Mouse (Mus musculus) limb, embryonic 12.5 days (tissue): ENCODE measurements around the gene Scimp. TPM values are rescaled to one million over a fixed set of nuclear protein-coding genes. Genes with fewer than 3 reads are reported as not detected.

ENCODE experiments used
- ATAC-seq: fragments of 200-750 bp; cut with Nextera tagmentation; 2 replicates; pipeline ENCODE4 v1.8.0; 2017; ENCODE audit warnings: low read depth, moderate TSS enrichment; ENCODE audit not compliant: insufficient number of reproducible peaks, insufficient read depth, low FRiP score, low TSS enrichment
- H3K27ac ChIP-seq: fragments of 300-500 bp; sonication (generic); 2 replicates; pipeline ENCODE4 v1.5.1; 2016; ENCODE audit warnings: mild to moderate bottlenecking, moderate library complexity
- H3K27me3 ChIP-seq: fragments of 300-500 bp; sonication (generic); 2 replicates; pipeline ENCODE4 v1.6.1; 2016; ENCODE audit warnings: mild to moderate bottlenecking, moderate library complexity
- H3K36me3 ChIP-seq: fragments of 300-500 bp; sonication (generic); 2 replicates; pipeline ENCODE4 v1.6.1; 2016; ENCODE audit warnings: mild to moderate bottlenecking, moderate library complexity
- H3K4me1 ChIP-seq: fragments of 300-500 bp; sonication (generic); replicated peaks from 2 replicates; pipeline ENCODE4 v1.6.1; 2016
- H3K4me2 ChIP-seq: fragments of 300-500 bp; sonication (generic); 2 replicates; pipeline ENCODE4 v1.6.1; 2016; ENCODE audit warnings: mild to moderate bottlenecking, moderate library complexity
- H3K4me3 ChIP-seq: fragments of 300-500 bp; sonication (generic); replicated peaks from 2 replicates; pipeline ENCODE4 v1.5.1; 2016; ENCODE audit warnings: mild to moderate bottlenecking
- H3K9ac ChIP-seq: fragments of 300-500 bp; sonication (generic); replicated peaks from 2 replicates; pipeline ENCODE4 v1.6.1; 2016; ENCODE audit warnings: mild to moderate bottlenecking, moderate library complexity
- H3K9me3 ChIP-seq: fragments of 300-500 bp; sonication (generic); 2 replicates; pipeline ENCODE4 v1.6.1; 2016; ENCODE audit warnings: mild to moderate bottlenecking, moderate library complexity
- WGBS: fragments of 180-500 bp; shearing (Covaris S2); methylation state at CpG from one replicate; pipeline ENCODE4 v1.1.7; 2016; 5-methylcytosine and 5-hydroxymethylcytosine counted together
- polyA plus RNA-seq: library from polyadenylated mRNA; unstranded; fragments of >200 nt; fragmentation: Nextera tagmentation; extraction: Ambion mirVana; gene quantifications from 2 replicates; pipeline ENCODE4 v1.2.1, GENCODE M21; 2016

Gene Scimp
- polyA plus RNA-seq, 1 experiment from 2014 or later = not detected

DNA sequence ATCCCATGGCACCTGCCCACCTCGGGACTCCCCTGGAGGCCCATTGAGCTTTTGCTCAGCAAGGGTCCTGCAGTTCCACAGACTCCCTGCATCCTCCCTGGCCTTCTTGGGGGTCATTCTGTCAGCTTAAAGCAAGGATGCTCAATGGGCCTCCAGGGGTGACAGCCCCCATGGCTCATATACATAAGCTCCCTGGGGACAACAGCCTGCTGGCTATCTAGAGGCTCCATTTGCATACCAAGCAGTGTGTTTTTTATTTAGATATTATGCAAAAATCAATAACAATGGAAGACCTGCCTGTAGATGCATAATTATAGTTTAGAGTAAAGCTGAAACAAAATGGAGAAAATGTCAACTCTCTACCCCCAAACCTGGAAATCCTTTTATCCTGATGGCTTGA lies 3.4 kb downstream of the Scimp start:
- no peaks in the 10 kb centered on the region for H3K9me3 ChIP-seq
- H3K4me1 ChIP-seq = no peaks in the 10 kb centered on the region
- no peak overlapping the region for H3K4me3 ChIP-seq
- H3K4me2 ChIP-seq = no peak overlapping the region
- no peak overlapping the region for H3K27ac ChIP-seq
- H3K36me3 ChIP-seq = no peaks in the 10 kb centered on the region
- H3K9ac ChIP-seq = no peak overlapping the region
- H3K27me3 ChIP-seq = no peaks in the 10 kb centered on the region
- no peak for ATAC-seq
- WGBS = 12% methylated on average over 1 of the region's 1 CpGs

DNA sequence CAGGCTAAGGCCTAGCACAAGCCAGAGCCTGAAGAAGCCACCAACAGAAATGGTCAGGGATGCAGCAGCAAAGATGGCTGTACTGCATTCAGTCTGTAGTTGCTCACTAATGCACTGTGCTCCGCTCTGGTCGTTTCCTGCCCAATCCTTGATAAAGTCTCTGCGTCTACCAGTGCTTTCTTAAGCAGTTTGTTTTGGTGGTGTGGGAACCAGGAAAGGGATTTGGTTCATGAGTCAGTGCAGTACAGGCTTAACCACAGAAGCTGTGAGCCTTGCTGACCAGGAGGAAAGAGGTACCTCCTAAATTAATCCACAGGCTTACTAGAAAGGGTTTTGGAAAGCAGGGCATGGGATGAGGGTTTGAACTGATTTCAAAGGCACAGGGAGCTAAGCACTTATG lies 4.3 kb downstream of the Scimp start:
- no peak for ATAC-seq
- H3K4me3 ChIP-seq = no peak overlapping the region
- no peak overlapping the region for H3K27ac ChIP-seq
- H3K36me3 ChIP-seq = no peaks in the 10 kb centered on the region
- H3K4me2 ChIP-seq = no peak overlapping the region
- H3K9me3 ChIP-seq = no peaks in the 10 kb centered on the region
- 84% methylated on average over 3 of the region's 3 CpGs for WGBS
- H3K27me3 ChIP-seq = no peaks in the 10 kb centered on the region
- H3K9ac ChIP-seq = no peak overlapping the region
- no peaks in the 10 kb centered on the region for H3K4me1 ChIP-seq

DNA sequence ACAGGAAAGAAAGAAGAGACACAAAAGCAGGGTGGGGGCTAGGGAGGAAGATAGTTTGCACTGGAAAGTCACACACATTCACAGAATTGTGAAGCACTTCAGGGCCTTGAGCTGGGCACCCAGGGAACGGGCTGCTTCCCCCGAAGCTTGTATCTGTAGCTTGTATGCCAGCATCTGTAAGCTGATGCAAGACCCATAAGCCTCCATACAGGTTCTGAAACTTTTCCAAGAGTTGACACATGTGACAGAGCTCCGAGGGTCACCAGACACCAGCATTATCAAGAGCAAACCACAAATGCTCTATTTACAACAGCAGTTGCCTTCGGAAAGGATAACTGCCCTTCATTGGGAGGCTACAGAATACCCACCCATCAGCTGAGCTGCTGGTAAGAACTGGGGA lies 4.8 kb downstream of the Scimp start:
- no peaks in the 10 kb centered on the region for H3K27me3 ChIP-seq
- no peak overlapping the region for H3K4me2 ChIP-seq
- no peaks in the 10 kb centered on the region for H3K4me1 ChIP-seq
- no peak overlapping the region for H3K4me3 ChIP-seq
- H3K9me3 ChIP-seq = no peaks in the 10 kb centered on the region
- H3K36me3 ChIP-seq = no peaks in the 10 kb centered on the region
- ATAC-seq = no peak
- no peak overlapping the region for H3K27ac ChIP-seq
- H3K9ac ChIP-seq = no peak overlapping the region
- WGBS = 88% methylated on average over 4 of the region's 4 CpGs

DNA sequence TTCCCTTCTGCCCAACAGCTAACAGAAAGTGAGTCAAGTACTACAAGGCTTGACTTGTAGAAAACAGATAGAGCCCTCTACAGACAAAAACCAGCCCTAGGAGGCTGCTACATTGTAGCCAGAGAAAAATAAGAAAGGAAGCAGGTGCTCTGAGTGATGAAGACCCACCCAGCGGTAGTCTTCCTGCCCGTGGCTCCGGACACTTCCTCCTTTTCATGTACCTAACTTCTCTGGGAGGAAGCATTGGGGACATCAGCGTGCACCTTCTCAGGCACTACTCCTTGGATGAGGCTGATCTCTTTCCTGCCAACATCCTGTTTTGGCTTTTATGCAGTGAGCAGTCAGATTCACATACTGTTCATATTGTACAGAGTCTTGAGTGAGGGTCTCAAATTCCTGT lies 5.7 kb downstream of the Scimp start:
- Histone ChIP-seq H3K36me3 (no peaks in the 10 kb centered on the region), H3K4me1 (no peaks in the 10 kb centered on the region), H3K27me3 (no peaks in the 10 kb centered on the region), H3K27ac (no peak overlapping the region), H3K4me3 (no peak overlapping the region), H3K4me2 (no peak overlapping the region), H3K9ac (no peak overlapping the region), H3K9me3 (peaks cover 7% of the 10 kb centered on the region; the same call in 1 of the 2 replicates)
- no peak for ATAC-seq
- WGBS = 81% methylated on average over 4 of the region's 4 CpGs

DNA sequence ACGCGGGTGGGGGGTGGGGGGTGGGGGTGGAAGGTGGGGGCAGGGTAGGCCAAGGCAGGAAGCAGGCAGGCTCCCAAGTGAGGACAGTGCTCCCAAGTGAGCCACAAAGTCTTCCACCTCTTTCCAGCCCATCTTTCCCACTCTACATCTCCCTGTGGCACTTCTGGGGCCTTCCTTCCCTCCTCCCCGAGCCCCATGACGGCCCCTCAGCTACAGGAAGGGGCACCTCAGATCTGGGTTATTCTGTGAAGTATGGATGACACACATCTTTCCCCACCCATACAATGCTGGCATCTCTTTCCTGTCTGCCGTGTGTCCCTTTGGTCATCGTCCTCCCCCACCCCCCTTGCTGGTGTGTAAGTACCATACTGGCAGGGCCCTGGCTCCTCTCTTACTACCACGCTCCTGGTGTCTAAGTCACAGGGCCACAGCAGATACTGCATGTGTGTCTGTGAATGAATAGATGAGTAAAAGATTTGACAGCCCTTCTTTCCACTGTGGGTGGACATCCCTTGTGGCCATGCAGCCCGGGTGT lies 6.7 kb downstream of the Scimp start:
- H3K27me3 ChIP-seq = no peaks in the 10 kb centered on the region
- no peaks in the 10 kb centered on the region for H3K4me1 ChIP-seq
- WGBS = 85% methylated on average over 8 of the region's 8 CpGs
- no peak overlapping the region for H3K27ac ChIP-seq
- H3K4me3 ChIP-seq = no peak overlapping the region
- H3K9me3 ChIP-seq = peaks cover 7% of the 10 kb centered on the region; the same call in 1 of the 2 replicates
- no peak overlapping the region for H3K9ac ChIP-seq
- H3K4me2 ChIP-seq = no peak overlapping the region
- H3K36me3 ChIP-seq = no peaks in the 10 kb centered on the region
- no peak for ATAC-seq

DNA sequence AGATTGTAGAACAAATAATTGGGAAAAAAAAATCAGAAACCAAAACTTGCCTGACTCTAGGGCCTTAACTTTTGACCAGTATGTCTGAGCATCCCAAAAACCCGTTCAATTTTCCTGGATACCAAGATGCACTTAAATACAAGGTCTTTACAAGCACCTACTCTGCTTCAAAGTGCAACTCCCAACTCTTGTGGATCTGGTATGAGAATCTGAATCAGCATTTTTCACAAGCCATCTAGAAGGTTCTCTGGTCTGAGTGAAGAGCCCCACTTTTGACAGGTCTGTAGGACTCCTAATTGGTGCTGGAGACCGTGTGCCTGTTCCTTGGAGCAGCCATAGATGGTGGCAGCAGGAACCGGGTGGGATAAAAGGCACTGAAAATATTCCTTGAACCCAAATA lies 8.0 kb downstream of the Scimp start:
- Histone ChIP-seq H3K27me3 (no peaks in the 10 kb centered on the region), H3K4me2 (no peak overlapping the region), H3K9me3 (peaks cover 7% of the 10 kb centered on the region; the same call in 1 of the 2 replicates), H3K9ac (no peak overlapping the region), H3K4me3 (no peak overlapping the region), H3K27ac (no peak overlapping the region), H3K36me3 (no peaks in the 10 kb centered on the region), H3K4me1 (no peaks in the 10 kb centered on the region)
- ATAC-seq = no peak
- 79% methylated on average over 3 of the region's 3 CpGs for WGBS

DNA sequence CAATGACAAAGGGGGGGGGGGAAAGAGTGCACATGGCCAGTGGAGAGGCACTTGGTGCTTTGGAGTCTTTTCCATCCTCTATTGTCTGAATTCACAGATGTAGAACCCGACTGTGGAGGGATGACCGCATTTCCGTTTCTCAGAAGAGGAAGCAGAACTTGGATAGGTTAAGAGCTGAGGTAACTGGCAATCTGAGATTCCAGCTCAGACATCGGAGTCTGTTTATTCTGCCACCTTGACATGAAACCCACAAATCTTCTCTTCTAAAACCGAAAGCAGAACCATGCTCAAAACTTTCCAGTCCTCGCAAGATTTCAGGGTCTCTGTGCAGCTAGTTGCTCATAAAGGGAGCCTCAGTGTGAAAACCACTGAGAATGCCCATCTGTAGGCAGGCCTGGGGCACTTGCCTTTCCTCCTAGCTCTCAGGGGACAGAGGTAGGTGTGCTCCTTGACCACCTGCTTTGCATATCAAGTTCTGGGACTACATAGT lies 8.6 kb downstream of the Scimp start:
- no peak overlapping the region for H3K27ac ChIP-seq
- 82% methylated on average over 6 of the region's 6 CpGs for WGBS
- H3K27me3 ChIP-seq = no peaks in the 10 kb centered on the region
- ATAC-seq = no peak
- no peak overlapping the region for H3K4me3 ChIP-seq
- H3K9me3 ChIP-seq = peaks cover 7% of the 10 kb centered on the region; the same call in 1 of the 2 replicates
- H3K36me3 ChIP-seq = no peaks in the 10 kb centered on the region
- no peak overlapping the region for H3K9ac ChIP-seq
- no peak overlapping the region for H3K4me2 ChIP-seq
- no peaks in the 10 kb centered on the region for H3K4me1 ChIP-seq

DNA sequence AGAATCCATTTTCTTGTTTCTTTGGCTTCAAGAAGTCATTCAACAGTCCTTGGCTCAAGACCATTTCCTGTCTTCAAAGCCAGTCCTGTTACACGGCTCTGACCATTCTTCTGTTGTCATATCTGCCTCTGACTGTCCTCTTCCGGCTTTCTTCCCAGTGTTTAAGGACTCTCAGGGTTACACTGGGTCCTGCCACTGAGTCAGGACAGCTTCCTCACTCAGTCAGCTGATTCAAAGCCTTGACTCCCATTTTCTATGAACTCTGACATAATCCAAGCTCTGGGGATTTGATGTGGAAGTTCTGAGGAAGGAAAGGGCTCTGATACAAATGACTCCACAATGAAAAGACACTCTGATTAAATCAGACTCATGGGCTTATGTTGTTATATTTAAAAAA lies 9.5 kb downstream of the Scimp start:
- H3K4me1 ChIP-seq = no peaks in the 10 kb centered on the region
- H3K9me3 ChIP-seq = peaks cover 7% of the 10 kb centered on the region; the same call in 1 of the 2 replicates
- no peaks in the 10 kb centered on the region for H3K36me3 ChIP-seq
- no peak overlapping the region for H3K27ac ChIP-seq
- WGBS = 75% methylated on average over 2 of the region's 2 CpGs
- no peak for ATAC-seq
- H3K4me3 ChIP-seq = no peak overlapping the region
- H3K27me3 ChIP-seq = no peaks in the 10 kb centered on the region
- H3K4me2 ChIP-seq = no peak overlapping the region
- H3K9ac ChIP-seq = no peak overlapping the region

DNA sequence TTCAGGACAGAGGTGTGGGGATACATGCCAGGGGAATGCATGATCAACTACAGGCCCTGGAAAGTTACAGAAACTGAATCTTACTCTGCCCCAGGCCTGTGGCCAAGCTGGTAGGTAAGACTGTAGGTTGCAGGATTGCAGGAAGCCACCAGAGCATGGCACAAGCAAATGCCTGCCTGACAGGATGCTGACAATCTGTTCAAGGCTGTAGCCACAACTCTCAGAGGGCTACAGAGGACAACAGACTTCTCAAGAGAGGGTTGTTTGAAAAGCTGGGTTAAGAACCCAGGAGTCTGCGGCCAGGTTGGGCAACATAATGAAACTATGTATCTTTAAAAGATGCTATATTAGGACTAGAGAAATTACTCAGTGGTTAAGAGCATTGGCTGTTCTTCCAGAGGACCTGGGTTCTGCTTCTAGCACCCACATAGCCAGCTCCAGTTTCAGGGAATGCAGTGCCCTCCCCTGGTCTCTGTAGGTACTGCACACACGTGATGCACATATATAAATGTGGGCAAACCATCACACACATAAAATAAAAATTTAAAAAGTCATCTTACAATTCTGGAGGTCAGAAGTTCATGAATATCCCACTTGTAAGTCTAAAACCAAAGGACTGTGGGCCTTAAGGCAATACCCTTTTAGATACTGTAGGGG lies 10.1 kb downstream of the Scimp start:
- H3K27me3 ChIP-seq = no peaks in the 10 kb centered on the region
- H3K27ac ChIP-seq = no peak overlapping the region
- H3K4me3 ChIP-seq = no peak overlapping the region
- no peak overlapping the region for H3K4me2 ChIP-seq
- H3K9me3 ChIP-seq = peaks cover 7% of the 10 kb centered on the region; the same call in 1 of the 2 replicates
- H3K4me1 ChIP-seq = no peaks in the 10 kb centered on the region
- WGBS = 85% methylated on average over 2 of the region's 2 CpGs
- no peaks in the 10 kb centered on the region for H3K36me3 ChIP-seq
- ATAC-seq = no peak
- no peak overlapping the region for H3K9ac ChIP-seq

DNA sequence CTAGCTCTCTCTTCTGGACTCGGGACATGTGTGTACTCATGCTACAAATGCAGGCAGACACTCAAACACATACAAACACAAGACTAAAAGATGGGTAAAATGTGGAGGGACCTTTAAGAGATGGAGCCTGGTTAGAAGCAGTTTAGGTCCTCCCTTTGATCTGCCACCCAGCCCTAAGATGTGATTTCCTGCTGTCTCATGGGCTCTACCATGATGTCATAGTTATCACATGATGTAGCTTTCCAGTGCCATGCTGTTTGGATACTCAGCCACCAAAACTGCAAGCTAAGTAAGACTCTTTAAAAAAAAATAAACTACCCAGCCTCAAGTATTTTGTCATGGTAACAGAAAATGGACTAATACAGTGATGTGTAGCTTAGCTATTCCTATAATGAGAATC lies 20.0 kb downstream of the Scimp start:
- H3K9ac ChIP-seq = no peak overlapping the region
- WGBS = 93% methylated on average over 1 of the region's 1 CpGs
- H3K9me3 ChIP-seq = no peaks in the 10 kb centered on the region
- no peak overlapping the region for H3K4me2 ChIP-seq
- H3K4me1 ChIP-seq = no peaks in the 10 kb centered on the region
- no peaks in the 10 kb centered on the region for H3K36me3 ChIP-seq
- ATAC-seq = no peak
- H3K27me3 ChIP-seq = no peaks in the 10 kb centered on the region
- H3K4me3 ChIP-seq = no peak overlapping the region
- H3K27ac ChIP-seq = no peak overlapping the region

DNA sequence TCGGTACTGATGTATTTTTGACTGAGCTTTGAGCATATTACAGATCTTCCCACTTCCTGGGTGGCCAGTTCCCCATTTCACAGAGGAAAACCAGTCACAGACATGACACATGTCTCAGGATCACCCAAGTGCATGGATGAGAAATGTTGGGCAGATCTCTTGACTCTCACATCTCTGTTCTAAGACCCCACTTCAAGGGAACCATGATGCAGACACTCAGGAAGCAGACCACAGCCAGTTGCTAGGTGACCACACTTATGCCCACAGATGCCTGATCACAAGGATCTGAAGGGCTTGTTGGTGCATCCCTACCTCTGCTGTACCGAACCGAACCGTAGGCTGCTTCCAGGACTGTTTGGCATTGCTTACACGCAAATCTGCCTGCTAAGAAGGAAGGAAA lies 20.7 kb downstream of the Scimp start:
- no peak overlapping the region for H3K4me2 ChIP-seq
- H3K4me3 ChIP-seq = no peak overlapping the region
- no peak for ATAC-seq
- H3K9ac ChIP-seq = no peak overlapping the region
- no peaks in the 10 kb centered on the region for H3K27me3 ChIP-seq
- no peaks in the 10 kb centered on the region for H3K9me3 ChIP-seq
- no peaks in the 10 kb centered on the region for H3K4me1 ChIP-seq
- H3K27ac ChIP-seq = no peak overlapping the region
- no peaks in the 10 kb centered on the region for H3K36me3 ChIP-seq
- 89% methylated on average over 5 of the region's 5 CpGs for WGBS
